Mouse (Mus musculus) embryonic facial prominence, embryonic 14.5 days (tissue): ENCODE data around the gene Znhit6. TPM values are rescaled to one million over a fixed set of nuclear protein-coding genes. Genes with fewer than 3 reads are reported as not detected.

Experiments
- ATAC-seq: fragments of 200-750 bp; cut with Nextera tagmentation; 2 replicates; pipeline ENCODE4 v1.8.0; 2017; ENCODE audit warnings: low read depth, moderate number of reproducible peaks, moderate TSS enrichment
- DNase-seq: peaks from one replicate; pipeline ENCODE4 v3.0.0-alpha.2; 2015; ENCODE audit warnings: low spot score
- H3K27ac ChIP-seq: fragments of 300-500 bp; sonication (generic); replicated peaks from 2 replicates; pipeline ENCODE4 v1.5.1; 2014; ENCODE audit warnings: low read depth, mild to moderate bottlenecking, low read length, moderate library complexity
- H3K27me3 ChIP-seq: fragments of 300-500 bp; sonication (generic); replicated peaks from 2 replicates; pipeline ENCODE4 v1.6.1; 2014; ENCODE audit warnings: low read length; ENCODE audit not compliant: control insufficient read depth, insufficient read depth
- H3K36me3 ChIP-seq: fragments of 300-500 bp; sonication (generic); 2 replicates; pipeline ENCODE4 v1.6.1; 2014; ENCODE audit warnings: low read length, mixed read lengths; ENCODE audit not compliant: control insufficient read depth, insufficient read depth
- H3K4me1 ChIP-seq: fragments of 300-500 bp; sonication (generic); 2 replicates; pipeline ENCODE4 v1.6.1; 2014; ENCODE audit warnings: antibody characterized with exemption, low read length; ENCODE audit not compliant: control insufficient read depth, insufficient read depth
- H3K4me2 ChIP-seq: fragments of 300-500 bp; sonication (generic); 2 replicates; pipeline ENCODE4 v1.6.1; 2014; ENCODE audit warnings: low read depth, mild to moderate bottlenecking, low read length, moderate library complexity, mixed read lengths
- H3K4me3 ChIP-seq: fragments of 300-500 bp; sonication (generic); 2 replicates; pipeline ENCODE4 v1.5.1; 2014; ENCODE audit warnings: low read depth, mild to moderate bottlenecking, low read length
- H3K9ac ChIP-seq: fragments of 300-500 bp; sonication (generic); 2 replicates; pipeline ENCODE4 v1.6.1; 2014; ENCODE audit warnings: low read depth, mild to moderate bottlenecking, low read length, moderate library complexity, mixed read lengths
- H3K9me3 ChIP-seq: fragments of 300-500 bp; sonication (generic); 2 replicates; pipeline ENCODE4 v1.6.1; 2016; ENCODE audit warnings: low read length; ENCODE audit not compliant: control insufficient read depth
- WGBS: fragments of 180-500 bp; shearing (Covaris S2); extraction: QIAGEN DNeasy Blood & Tissue Kit; methylation state at CpG from one replicate; pipeline ENCODE4 v1.1.7; 2014; 5-methylcytosine and 5-hydroxymethylcytosine counted together
- polyA plus RNA-seq: library from polyadenylated mRNA; unstranded; fragments of >200 nt; fragmentation: Nextera tagmentation; extraction: Ambion mirVana; gene quantifications from 2 replicates; pipeline ENCODE4 v1.2.1, GENCODE M21; 2014

Znhit6 gene
- polyA plus RNA-seq, 1 experiment from 2014 or later, result 27.9 TPM

DNA sequence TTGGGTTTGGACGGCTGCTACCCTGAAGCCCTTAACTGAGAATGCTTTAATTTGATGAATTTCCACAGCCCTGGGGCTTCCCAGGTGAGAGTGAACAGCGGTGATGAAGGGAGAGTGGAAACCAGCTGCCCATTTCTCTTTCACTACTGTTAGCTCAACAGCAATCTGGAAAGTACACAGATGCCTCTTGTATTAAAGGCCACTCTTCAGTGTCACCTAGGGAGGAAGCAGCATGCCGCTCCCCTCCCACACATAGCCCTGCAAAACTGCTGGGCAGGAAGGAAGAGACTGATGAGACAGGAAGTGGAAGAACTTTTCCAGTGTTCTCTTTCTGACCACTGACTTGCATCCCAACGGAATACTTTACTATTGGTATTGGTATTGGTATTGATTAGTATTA is 37.2 kb downstream of the Znhit6 start:
- ATAC-seq (no peak), DNase-seq (no peak)
- H3K9me3 ChIP-seq, result no peaks in the 10 kb centered on the region
- no peaks in the 10 kb centered on the region for H3K27me3 ChIP-seq
- H3K36me3 ChIP-seq, result 0 out of 2 replicates have a peak, but pooled peaks cover 2% of the 10 kb centered on the region
- H3K4me3 ChIP-seq, result no peak overlapping the region
- H3K4me1 ChIP-seq, result peaks cover 17% of the 10 kb centered on the region; the same call in 1 of the 2 replicates
- 72% methylated on average over 4 of the region's 4 CpGs for WGBS
- no peak overlapping the region for H3K4me2 ChIP-seq
- H3K27ac ChIP-seq, result no peak overlapping the region
- H3K9ac ChIP-seq, result no peak overlapping the region

DNA sequence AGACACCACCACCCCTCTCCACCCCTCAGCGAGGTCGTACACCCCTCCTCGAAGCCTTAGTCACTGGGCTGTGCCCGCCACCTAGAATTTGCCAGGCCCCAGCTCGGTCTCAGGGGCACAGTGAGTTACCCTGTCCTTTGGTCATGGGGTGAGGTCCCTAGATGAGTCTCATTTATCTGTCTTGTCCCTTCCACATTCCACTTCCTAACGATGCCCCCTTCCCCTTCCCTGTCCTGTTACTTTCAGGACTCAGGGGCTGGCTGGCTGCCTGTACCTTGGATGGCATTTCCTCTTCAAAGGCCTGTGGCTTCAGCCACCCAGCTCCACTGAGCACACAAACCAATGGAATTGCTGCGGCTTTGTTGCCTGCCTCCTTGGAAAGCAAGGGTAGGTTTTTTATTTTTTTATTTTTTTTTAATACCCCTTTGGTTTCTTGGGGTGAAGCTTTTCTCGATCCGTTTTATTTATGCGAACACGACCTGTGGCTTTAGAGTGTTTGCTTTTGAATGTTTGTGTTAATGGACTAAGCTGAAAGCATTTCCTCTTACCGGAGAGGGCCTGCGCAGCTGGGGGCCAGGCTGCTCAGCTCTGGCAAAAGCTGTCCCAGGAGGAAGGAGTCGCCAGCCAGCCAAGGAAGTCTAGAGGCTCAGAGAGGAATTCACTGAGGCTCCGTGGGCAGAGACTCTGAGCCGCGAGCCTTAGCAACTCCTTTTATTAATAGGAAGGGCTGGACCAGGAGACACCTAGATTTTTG is 38.5 kb downstream of the Znhit6 start:
- peak; percentile 79 for DNase-seq
- Histone ChIP-seq H3K27ac (peak overlapping the region; percentile 59), H3K27me3 (no peaks in the 10 kb centered on the region), H3K9me3 (no peaks in the 10 kb centered on the region), H3K36me3 (no peaks in the 10 kb centered on the region), H3K4me1 (peaks cover 17% of the 10 kb centered on the region; the same call in 1 of the 2 replicates), H3K4me2 (peak overlapping the region; percentile 41), H3K9ac (0 out of 2 replicates have a peak overlapping the region, but pooled peaks have one; percentile 2), H3K4me3 (no peak overlapping the region)
- peak; percentile 60 for ATAC-seq
- 14% methylated on average over 17 of the region's 17 CpGs for WGBS

DNA sequence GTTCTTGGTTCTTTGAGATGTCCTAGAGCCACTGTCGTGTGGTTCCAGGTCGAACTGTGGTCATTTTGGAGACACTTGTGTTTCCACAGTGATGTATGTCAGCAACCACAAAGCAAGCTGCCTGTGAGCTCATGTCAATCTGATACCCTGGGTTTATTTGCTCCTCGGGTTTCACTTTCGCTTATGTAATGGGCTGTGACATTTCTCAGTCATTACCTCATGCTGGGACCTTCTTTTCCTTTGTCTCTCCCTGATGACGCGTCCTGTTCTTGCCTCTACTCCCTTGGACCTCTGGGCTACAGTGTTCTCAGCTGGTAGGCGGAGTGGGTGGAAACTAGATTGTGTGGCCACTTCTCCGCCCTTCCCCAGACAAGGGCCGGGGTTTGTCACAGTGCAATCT is 42.3 kb downstream of the Znhit6 start:
- WGBS, result 65% methylated on average over 9 of the region's 9 CpGs
- H3K27ac ChIP-seq, result no peak overlapping the region
- H3K27me3 ChIP-seq, result no peaks in the 10 kb centered on the region
- peaks cover 17% of the 10 kb centered on the region; the same call in 1 of the 2 replicates for H3K4me1 ChIP-seq
- H3K36me3 ChIP-seq, result no peaks in the 10 kb centered on the region
- H3K9me3 ChIP-seq, result no peaks in the 10 kb centered on the region
- H3K4me2 ChIP-seq, result no peak overlapping the region
- no peak overlapping the region for H3K9ac ChIP-seq
- no peak overlapping the region for H3K4me3 ChIP-seq
- no peak for ATAC-seq
- no peak for DNase-seq

DNA sequence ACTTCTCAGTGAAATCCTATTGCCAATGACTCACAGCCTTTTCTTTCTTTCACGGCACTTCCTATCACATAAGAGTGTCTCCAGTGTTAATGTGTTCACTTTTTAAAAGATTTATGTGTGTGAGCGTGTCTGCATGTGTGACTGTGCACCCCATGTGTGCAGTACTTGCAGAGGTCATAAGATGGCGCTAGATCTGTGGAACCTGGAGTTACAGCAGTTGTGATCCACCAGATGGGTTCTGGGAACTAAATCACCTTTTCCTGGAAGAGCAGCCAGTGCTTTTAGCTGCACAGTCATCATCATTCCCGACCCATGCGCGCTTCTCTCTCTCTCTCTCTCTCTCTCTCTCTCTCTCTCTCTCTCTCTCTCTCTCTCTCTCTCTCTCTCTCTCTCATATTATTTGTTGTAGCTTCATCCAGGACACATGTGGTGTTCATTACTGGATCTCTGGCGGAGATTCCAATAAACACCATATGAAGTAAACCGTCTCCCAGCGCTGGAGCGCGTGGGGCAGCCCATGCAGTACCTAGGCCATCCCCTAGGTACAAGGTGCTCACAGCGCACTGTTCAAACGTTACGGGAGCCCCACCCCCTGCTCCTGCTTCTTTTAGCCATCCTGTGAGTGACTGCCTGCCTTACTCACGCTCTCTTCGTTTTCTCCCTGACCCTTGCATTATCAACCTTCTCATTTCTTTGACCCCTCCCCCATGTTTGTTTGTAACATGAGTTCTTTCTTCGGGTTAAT is 43.8 kb downstream of the Znhit6 start:
- Histone ChIP-seq H3K27me3 (no peaks in the 10 kb centered on the region), H3K4me1 (peaks cover 8% of the 10 kb centered on the region; the same call in 1 of the 2 replicates), H3K9me3 (no peaks in the 10 kb centered on the region), H3K9ac (no peak overlapping the region), H3K4me2 (no peak overlapping the region), H3K36me3 (no peaks in the 10 kb centered on the region), H3K4me3 (no peak overlapping the region), H3K27ac (no peak overlapping the region)
- no peak for DNase-seq
- no peak for ATAC-seq
- 79% methylated on average over 17 of the region's 17 CpGs for WGBS

DNA sequence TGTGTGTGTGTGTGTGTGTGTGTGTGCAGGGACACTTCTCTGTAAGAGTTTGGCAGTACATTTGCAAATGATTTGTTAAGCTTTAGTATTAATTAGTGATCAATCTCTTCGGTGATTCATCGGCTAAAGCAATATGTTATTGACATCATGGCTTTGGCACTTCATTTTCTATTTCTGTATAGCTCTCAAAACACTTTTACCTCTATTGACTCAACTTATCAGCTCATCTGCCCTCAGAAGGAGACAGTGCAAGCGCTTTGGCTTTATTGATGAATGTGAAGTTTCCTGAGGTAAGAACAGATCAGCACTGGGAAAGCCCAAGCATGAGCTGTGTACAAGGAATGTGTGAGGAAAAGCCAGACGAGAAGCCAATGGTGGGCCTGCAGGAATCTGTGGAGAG is 45.2 kb downstream of the Znhit6 start:
- Histone ChIP-seq H3K4me1 (0 out of 2 replicates have a peak, but pooled peaks cover 3% of the 10 kb centered on the region), H3K36me3 (no peaks in the 10 kb centered on the region), H3K4me2 (no peak overlapping the region), H3K4me3 (no peak overlapping the region), H3K9ac (no peak overlapping the region), H3K27ac (no peak overlapping the region), H3K27me3 (no peaks in the 10 kb centered on the region), H3K9me3 (no peaks in the 10 kb centered on the region)
- ATAC-seq, result no peak
- 87% methylated on average over 4 of the region's 4 CpGs for WGBS
- DNase-seq, result no peak

DNA sequence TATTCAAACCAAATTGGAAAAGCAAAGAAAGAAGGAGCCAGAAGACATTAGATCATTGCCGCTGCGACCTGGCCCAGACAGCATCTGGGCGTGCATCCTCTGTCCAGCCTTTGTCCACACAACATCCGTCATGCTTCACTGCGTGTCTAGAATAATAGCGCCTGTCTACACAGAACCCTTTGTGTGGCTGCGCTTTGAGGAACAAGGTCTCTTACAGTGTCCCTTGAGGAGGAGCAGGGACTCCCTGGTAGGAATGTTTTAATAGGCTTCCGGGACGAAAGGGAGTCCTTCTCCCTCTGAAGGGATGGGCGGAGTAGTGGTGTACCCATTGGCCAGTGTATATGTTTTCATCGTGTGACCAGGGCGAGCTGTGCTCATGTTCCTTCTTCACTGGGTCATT is 47.0 kb downstream of the Znhit6 start:
- 75% methylated on average over 12 of the region's 12 CpGs for WGBS
- Histone ChIP-seq H3K4me1 (0 out of 2 replicates have a peak, but pooled peaks cover 3% of the 10 kb centered on the region), H3K27ac (no peak overlapping the region), H3K36me3 (no peaks in the 10 kb centered on the region), H3K9ac (no peak overlapping the region), H3K9me3 (no peaks in the 10 kb centered on the region), H3K27me3 (no peaks in the 10 kb centered on the region), H3K4me3 (no peak overlapping the region), H3K4me2 (no peak overlapping the region)
- ATAC-seq (no peak), DNase-seq (no peak)

DNA sequence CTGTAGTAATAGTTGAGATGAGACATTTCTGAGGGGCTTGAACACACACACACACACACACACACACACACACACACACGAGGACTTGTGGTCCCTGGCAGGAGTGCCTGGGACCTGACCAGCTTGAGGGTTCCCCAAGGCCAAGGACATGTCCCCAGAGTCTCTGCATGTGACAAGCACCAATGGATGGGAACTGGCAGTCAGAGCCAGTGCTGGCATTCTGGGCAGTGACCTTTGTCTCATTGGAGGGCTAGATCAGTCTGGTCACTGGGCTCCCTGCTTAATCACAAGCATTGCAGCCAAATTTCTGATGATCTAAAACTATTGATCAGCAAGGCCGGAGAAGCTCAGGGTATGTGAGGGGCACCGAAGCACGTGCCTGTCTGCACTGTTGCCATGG is 48.8 kb downstream of the Znhit6 start:
- ATAC-seq (no peak), DNase-seq (no peak)
- no peaks in the 10 kb centered on the region for H3K9me3 ChIP-seq
- H3K4me3 ChIP-seq, result no peak overlapping the region
- 70% methylated on average over 4 of the region's 4 CpGs for WGBS
- H3K36me3 ChIP-seq, result no peaks in the 10 kb centered on the region
- 0 out of 2 replicates have a peak, but pooled peaks cover 3% of the 10 kb centered on the region for H3K4me1 ChIP-seq
- no peaks in the 10 kb centered on the region for H3K27me3 ChIP-seq
- no peak overlapping the region for H3K27ac ChIP-seq
- no peak overlapping the region for H3K4me2 ChIP-seq
- H3K9ac ChIP-seq, result no peak overlapping the region

DNA sequence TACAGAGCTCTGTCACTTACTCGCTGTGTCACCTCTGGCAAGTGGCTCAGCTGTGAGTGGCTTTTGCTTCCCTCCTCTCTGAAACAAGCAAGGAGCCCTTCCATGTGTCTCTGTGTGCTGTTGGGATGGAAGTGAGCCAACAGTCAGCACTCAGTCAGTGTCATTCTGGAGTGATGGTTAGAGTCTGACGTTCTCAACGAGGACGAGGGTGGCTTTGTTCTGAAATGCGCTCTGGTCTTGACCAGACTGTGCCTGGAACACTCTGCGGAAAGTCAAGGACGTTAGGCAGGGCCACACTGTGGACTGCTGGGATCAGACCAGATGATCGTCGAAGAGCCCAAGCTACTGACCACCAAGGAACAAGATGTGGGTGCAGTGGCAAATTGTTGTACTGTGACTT is 49.5 kb downstream of the Znhit6 start:
- no peak for DNase-seq
- Histone ChIP-seq H3K9me3 (no peaks in the 10 kb centered on the region), H3K27me3 (no peaks in the 10 kb centered on the region), H3K4me2 (no peak overlapping the region), H3K36me3 (no peaks in the 10 kb centered on the region), H3K27ac (no peak overlapping the region), H3K9ac (no peak overlapping the region), H3K4me1 (0 out of 2 replicates have a peak, but pooled peaks cover 3% of the 10 kb centered on the region), H3K4me3 (no peak overlapping the region)
- no peak for ATAC-seq
- 82% methylated on average over 9 of the region's 9 CpGs for WGBS
